In the genomic region with DNA sequence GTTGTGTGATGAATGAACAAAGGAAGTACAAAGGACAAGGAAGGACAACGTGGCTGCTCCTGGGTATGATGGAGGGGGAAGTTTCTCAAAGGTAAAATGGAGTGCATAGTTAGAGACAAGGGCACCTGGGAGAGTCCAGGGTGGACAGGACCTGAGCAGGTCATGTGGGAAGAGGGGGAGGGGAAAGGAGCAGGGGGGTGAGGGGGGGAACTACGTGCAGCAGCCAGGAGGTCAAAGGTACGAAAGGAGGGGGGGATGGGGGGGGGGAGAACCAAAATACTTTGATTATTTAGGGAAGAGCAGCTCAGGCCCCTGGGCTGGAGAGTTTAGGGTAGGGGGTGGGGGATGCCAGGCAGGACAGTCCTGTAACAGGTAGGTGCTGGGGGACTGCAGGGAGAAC, we compare ENCODE assay signal across 21 mouse cellular contexts. TPM values are rescaled to one million over a fixed set of nuclear protein-coding genes. Genes with fewer than 3 reads are reported as not detected.
DNase-seq lines count a peak whose midpoint lies in the region; ATAC-seq and TF ChIP-seq lines count a peak whose summit lies in the region.
"Had no signal": no experiment of that assay in that cellular context is flagged by ENCODE, and none has a peak within 500 bp of the region (broad histone marks: within the 10 kb centered on the region; RNA-seq: fewer than 3 reads in every experiment).

No protein-coding gene starts in this region.

- no peaks in the 10 kb centered on the region for H3K27me3 ChIP-seq in heart, postnatal 0 days (ENCODE audit: control insufficient read depth, insufficient read depth, low read length)
- no peaks in the 10 kb centered on the region for H3K27me3 ChIP-seq in heart, embryonic 12.5 days (replicated peaks)
- no peaks in the 10 kb centered on the region for H3K27me3 ChIP-seq in lung, embryonic 16.5 days (ENCODE audit: control insufficient read depth, insufficient read depth, low read depth, low read length)
- H3K27me3 ChIP-seq in liver, embryonic 13.5 days = no peaks in the 10 kb centered on the region
- no peaks in the 10 kb centered on the region for H3K27me3 ChIP-seq in stomach, postnatal 0 days (ENCODE audit: control insufficient read depth, insufficient read depth, low read length)
- H3K27me3 ChIP-seq: midbrain, embryonic 15.5 days; neural tube, embryonic 15.5 days had no signal

- 0 out of 2 replicates have a peak, but pooled peaks have one; percentile 8 for ATAC-seq in heart, postnatal 0 days (ENCODE audit: insufficient read depth, low read depth)
- no peak for ATAC-seq in heart, embryonic 12.5 days (ENCODE audit: insufficient number of reproducible peaks, low FRiP score)
- ATAC-seq in lung, embryonic 16.5 days (ENCODE audit: low read depth) = 0 out of 2 replicates have a peak, but pooled peaks have one; percentile 27
- peak; percentile 50 for ATAC-seq in liver, embryonic 13.5 days (ENCODE audit: low read depth)
- ATAC-seq in stomach, postnatal 0 days (ENCODE audit: low FRiP score, low TSS enrichment) = peak; percentile 8; the same call in 1 of the 2 replicates
- ATAC-seq: midbrain, embryonic 15.5 days had no signal

- no peaks in the 10 kb centered on the region for H3K9me3 ChIP-seq in heart, postnatal 0 days (replicated peaks; ENCODE audit: control insufficient read depth, low read length)
- H3K9me3 ChIP-seq in heart, embryonic 12.5 days (replicated peaks) = no peaks in the 10 kb centered on the region
- H3K9me3 ChIP-seq in lung, embryonic 16.5 days (ENCODE audit: control insufficient read depth, low read length) = no peaks in the 10 kb centered on the region
- H3K9me3 ChIP-seq in liver, embryonic 13.5 days (replicated peaks) = no peaks in the 10 kb centered on the region
- H3K9me3 ChIP-seq in stomach, postnatal 0 days (ENCODE audit: control insufficient read depth, low read length) = no peaks in the 10 kb centered on the region
- H3K9me3 ChIP-seq: heart, embryonic 10.5 days; midbrain, embryonic 15.5 days; neural tube, embryonic 15.5 days had no signal

- 53% methylated on average over 3 of the region's 3 CpGs for WGBS in heart, postnatal 0 days
- 69% methylated on average over 3 of the region's 3 CpGs for WGBS in heart, embryonic 12.5 days
- 19% methylated on average over 3 of the region's 3 CpGs for WGBS in lung, embryonic 16.5 days
- 24% methylated on average over 3 of the region's 3 CpGs for WGBS in liver, embryonic 13.5 days (ENCODE audit: insufficient replicate concordance)
- WGBS in stomach, postnatal 0 days = 29% methylated on average over 3 of the region's 3 CpGs

- H3K9ac ChIP-seq in heart, postnatal 0 days (replicated peaks; ENCODE audit: low read depth, low read length) = no peak overlapping the region
- no peak overlapping the region for H3K9ac ChIP-seq in heart, embryonic 12.5 days
- H3K9ac ChIP-seq in lung, embryonic 16.5 days (ENCODE audit: low read length) = no peak overlapping the region
- no peak overlapping the region for H3K9ac ChIP-seq in liver, embryonic 13.5 days
- H3K9ac ChIP-seq in stomach, postnatal 0 days (ENCODE audit: low read length) = no peak overlapping the region
- H3K9ac ChIP-seq: hindbrain, embryonic 14.5 days; midbrain, embryonic 15.5 days; neural tube, embryonic 15.5 days had no signal

- no peak overlapping the region for H3K27ac ChIP-seq in heart, postnatal 0 days (ENCODE audit: low read depth)
- H3K27ac ChIP-seq in heart, embryonic 12.5 days (ENCODE audit: poor library complexity, severe bottlenecking) = no peak overlapping the region
- H3K27ac ChIP-seq in lung, embryonic 16.5 days (ENCODE audit: low read length) = no peak overlapping the region
- H3K27ac ChIP-seq in liver, embryonic 13.5 days = no peak overlapping the region
- no peak overlapping the region for H3K27ac ChIP-seq in stomach, postnatal 0 days (replicated peaks)
- H3K27ac ChIP-seq: heart, embryonic 10.5 days; hindbrain, embryonic 14.5 days; macrophage; midbrain, embryonic 15.5 days; neural tube, embryonic 15.5 days had no signal

- H3K4me1 ChIP-seq in heart, postnatal 0 days (ENCODE audit: control insufficient read depth, insufficient read depth) = peaks cover 8% of the 10 kb centered on the region; the same call in 1 of the 2 replicates
- H3K4me1 ChIP-seq in heart, embryonic 12.5 days (replicated peaks) = peaks cover 5% of the 10 kb centered on the region; the same call in 1 of the 2 replicates
- H3K4me1 ChIP-seq in lung, embryonic 16.5 days (replicated peaks; ENCODE audit: control insufficient read depth, insufficient read depth, low read length) = 0 out of 2 replicates have a peak, but pooled peaks cover 3% of the 10 kb centered on the region
- H3K4me1 ChIP-seq in liver, embryonic 13.5 days (replicated peaks) = no peaks in the 10 kb centered on the region
- H3K4me1 ChIP-seq in stomach, postnatal 0 days (replicated peaks; ENCODE audit: control insufficient read depth, insufficient read depth) = no peaks in the 10 kb centered on the region
- H3K4me1 ChIP-seq: midbrain, embryonic 15.5 days; neural tube, embryonic 15.5 days had no signal

- H3K4me3 ChIP-seq in heart, postnatal 0 days (ENCODE audit: low read depth, low read length) = no peak overlapping the region
- H3K4me3 ChIP-seq in heart, embryonic 12.5 days = no peak overlapping the region
- no peak overlapping the region for H3K4me3 ChIP-seq in lung, embryonic 16.5 days (ENCODE audit: low read length)
- H3K4me3 ChIP-seq in liver, embryonic 13.5 days (replicated peaks) = no peak overlapping the region
- no peak overlapping the region for H3K4me3 ChIP-seq in stomach, postnatal 0 days (ENCODE audit: low read depth, low read length)
- H3K4me3 ChIP-seq: erythroblast, embryonic 14.5 days; heart, embryonic 10.5 days; midbrain, embryonic 15.5 days; neural tube, embryonic 15.5 days had no signal

- TF ChIP-seq EP300 in heart, postnatal 0 days (IDR thresholded peaks at IDR 0.05; ENCODE audit: low read depth) = no peak
- TF ChIP-seq EP300 in stomach, postnatal 0 days (optimal IDR thresholded peaks at IDR 0.05) = no peak

- H3K36me3 ChIP-seq in heart, postnatal 0 days (replicated peaks; ENCODE audit: control insufficient read depth, insufficient read depth, low read length) = no peaks in the 10 kb centered on the region
- no peaks in the 10 kb centered on the region for H3K36me3 ChIP-seq in heart, embryonic 12.5 days
- H3K36me3 ChIP-seq in lung, embryonic 16.5 days (ENCODE audit: control insufficient read depth, insufficient read depth, low read length) = no peaks in the 10 kb centered on the region
- H3K36me3 ChIP-seq in liver, embryonic 13.5 days = no peaks in the 10 kb centered on the region
- no peaks in the 10 kb centered on the region for H3K36me3 ChIP-seq in stomach, postnatal 0 days (ENCODE audit: control insufficient read depth, insufficient read depth, low read length)
- H3K36me3 ChIP-seq: heart, embryonic 10.5 days; midbrain, embryonic 15.5 days; neural tube, embryonic 15.5 days had no signal

- DNase-seq in heart, postnatal 0 days (ENCODE audit: low spot score) = no peak
- no peak for DNase-seq in lung, postnatal 4 days
- DNase-seq in liver, embryonic 13.5 days = no peak
- no peak for DNase-seq in stomach, postnatal 0 days (ENCODE audit: low spot score)
- no peak for DNase-seq in layer of hippocampus, adult 11-12 months (ENCODE audit: low spot score)
- no peak for DNase-seq in adipocyte (ENCODE audit: low spot score)
- DNase-seq: cerebellum, adult 2 months; gastrocnemius, postnatal 25 days; heart, adult 11 months; layer of hippocampus, postnatal 36 days; right cerebral cortex, postnatal 25 days; thymus, adult 2 months; thymus, postnatal 36 days had no signal

- H3K4me2 ChIP-seq in heart, postnatal 0 days (ENCODE audit: low read depth, low read length) = no peak overlapping the region
- no peak overlapping the region for H3K4me2 ChIP-seq in heart, embryonic 12.5 days
- no peak overlapping the region for H3K4me2 ChIP-seq in lung, embryonic 16.5 days (ENCODE audit: low read depth, low read length)
- H3K4me2 ChIP-seq in liver, embryonic 13.5 days = no peak overlapping the region
- no peak overlapping the region for H3K4me2 ChIP-seq in stomach, postnatal 0 days (replicated peaks; ENCODE audit: low read depth)
- H3K4me2 ChIP-seq: hindbrain, embryonic 14.5 days; midbrain, embryonic 15.5 days; neural tube, embryonic 15.5 days had no signal

- TF ChIP-seq CTCF in heart, postnatal 0 days (IDR thresholded peaks at IDR 0.05; ENCODE audit: low read depth) = no peak
- no peak for TF ChIP-seq CTCF in stomach, postnatal 0 days (IDR thresholded peaks at IDR 0.05; ENCODE audit: low read depth)

RNA-seq across cellular contexts. Expression of gene Dnaja2, which starts 39.8 kb away (rescaled TPM):
- total RNA-seq in heart, postnatal 0 days (2014; rRNA removed; ENCODE audit: low replicate concordance) = 72.3 and 104 TPM in 2 replicates
- 150 and 161 TPM in 2 replicates for polyA plus RNA-seq in heart, postnatal 0 days (2015; fragmentation: Nextera tagmentation; extraction: Ambion mirVana)
- polyA plus RNA-seq in heart, embryonic 12.5 days (2016; fragmentation: Nextera tagmentation; extraction: Ambion mirVana) = 152 and 154 TPM in 2 replicates
- 133 and 149 TPM in 2 replicates for polyA plus RNA-seq in lung, embryonic 16.5 days (2015; fragmentation: Nextera tagmentation; extraction: Ambion mirVana)
- polyA plus RNA-seq in liver, embryonic 13.5 days (2015; fragmentation: Nextera tagmentation; extraction: Ambion mirVana) = 103 and 123 TPM in 2 replicates
- polyA plus RNA-seq in stomach, postnatal 0 days (2015; fragmentation: Nextera tagmentation; extraction: Ambion mirVana) = 90.4 and 98.1 TPM in 2 replicates
